Mouse (Mus musculus) right cerebral cortex, adult 2 months (tissue): ENCODE data around the gene Ncf2.

Experiments
- DNase-seq, 2 experiments: peaks; one replicate each; pipeline ENCODE4 v3.0.0; 2021 to 2022; ENCODE audit warnings: low spot score in 2 of 2

The Ncf2 gene

GRCm38 (mm10) chr1:152796683-152797263, 3.2 kb upstream of the Ncf2 start:
- DNase-seq: no peak

GRCm38 (mm10) chr1:152798125-152798524, 1.9 kb upstream of the Ncf2 start:
- DNase-seq: no peak

GRCm38 (mm10) chr1:152800633-152801176, 711 bp downstream of the Ncf2 start:
- no peak for DNase-seq

- DNase-seq: no peak
Measured at GRCm38 (mm10) chr1:152804907-152805306, 4.9 kb downstream of the Ncf2 start.

- DNase-seq: no peak
Measured at GRCm38 (mm10) chr1:152807619-152808391, 7.8 kb downstream of the Ncf2 start.

GRCm38 (mm10) chr1:152808392-152808680, 8.3 kb downstream of the Ncf2 start:
- DNase-seq: no peak

GRCm38 (mm10) chr1:152809541-152810252, 9.7 kb downstream of the Ncf2 start:
- DNase-seq: no peak

- DNase-seq: no peak
Measured at GRCm38 (mm10) chr1:152810533-152811439, 10.8 kb downstream of the Ncf2 start.

- DNase-seq: no peak
Measured at GRCm38 (mm10) chr1:152815265-152815701, 15.3 kb downstream of the Ncf2 start.

- DNase-seq: no peak
Measured at GRCm38 (mm10) chr1:152817027-152817769, 17.2 kb downstream of the Ncf2 start.

GRCm38 (mm10) chr1:152817794-152818193, 17.8 kb downstream of the Ncf2 start:
- no peak for DNase-seq

GRCm38 (mm10) chr1:152819558-152819957, 19.6 kb downstream of the Ncf2 start:
- DNase-seq: peak; percentile 44 to 53

- no peak for DNase-seq
Measured at GRCm38 (mm10) chr1:152820911-152821695, 21.1 kb downstream of the Ncf2 start.

- no peak for DNase-seq
Measured at GRCm38 (mm10) chr1:152821746-152822145, 21.8 kb downstream of the Ncf2 start.

- DNase-seq: no peak
Measured at GRCm38 (mm10) chr1:152824206-152824605, 24.2 kb downstream of the Ncf2 start.

- no peak for DNase-seq
Measured at GRCm38 (mm10) chr1:152826446-152826845, 26.5 kb downstream of the Ncf2 start.

- DNase-seq: no peak
Measured at GRCm38 (mm10) chr1:152828168-152828567, 28.2 kb downstream of the Ncf2 start.

GRCm38 (mm10) chr1:152828637-152829355, 28.8 kb downstream of the Ncf2 start:
- DNase-seq: no peak

GRCm38 (mm10) chr1:152830054-152830453, 30.1 kb downstream of the Ncf2 start:
- DNase-seq: no peak
